Mouse (Mus musculus) left cerebral cortex, postnatal 10 days (tissue): ENCODE measurements at regions not wholly inside any gene's neighbourhood (a gene's known extent, or its start where the extent isn't known, plus 50 kb on each side); places are given as distances from the start of the nearest gene placed in this dataset.
"Not testable (repeated sequence)": the region's sequence is repeated elsewhere in the genome, so short reads cannot be mapped to it uniquely, and the experiment has no call there.

Source experiments
- DNase-seq, 2 experiments: peaks; one replicate each; pipeline ENCODE4 v3.0.0; 2021 to 2022; ENCODE audit warnings: low spot score in 2 of 2, mixed read lengths in 1 of 2; ENCODE audit errors: extremely low spot score in 1 of 2
- intact Hi-C: fragments of 180-260 bp; cut with DNase I; formaldehyde crosslinking; loops from one replicate; pipeline ENCODE4 v1.15.1; 2025

- DNase-seq, intact Hi-C loops: not testable (repeated sequence)
These were observed 139.7 kb downstream of the Tex13c3 start for GRCm38 (mm10) chrX:19341231-19342007.

GRCm38 (mm10) chrX:19313286-19313685 is 167.8 kb downstream of the Tex13c3 start:
- DNase-seq: no peak
- intact Hi-C loops: no loop called here

- intact Hi-C loops: no loop called here
- no peak for DNase-seq
These were observed 169.1 kb downstream of the Tex13c3 start for GRCm38 (mm10) chrX:19311809-19312559.

- intact Hi-C loops: no loop called here
- no peak for DNase-seq
These were observed 169.7 kb downstream of the Tex13c3 start for GRCm38 (mm10) chrX:19311377-19311776.

- intact Hi-C loops: no loop called here
- no peak for DNase-seq
These were observed 192.9 kb downstream of the Tex13c3 start for GRCm38 (mm10) chrX:19288171-19288570.

GRCm38 (mm10) chrX:19286431-19286830 is 194.7 kb downstream of the Tex13c3 start:
- DNase-seq: no peak
- intact Hi-C loops: no loop called here

- intact Hi-C loops: no loop called here
- no peak for DNase-seq
These were observed 195.3 kb downstream of the Tex13c3 start for GRCm38 (mm10) chrX:19285773-19286172.

- no peak for DNase-seq
- intact Hi-C loops: no loop called here
These were observed 198.0 kb downstream of the Tex13c3 start for GRCm38 (mm10) chrX:19283078-19283477.

- intact Hi-C loops: no loop called here
- no peak for DNase-seq
These were observed 216.9 kb downstream of the Tex13c3 start for GRCm38 (mm10) chrX:19264237-19264636.

GRCm38 (mm10) chrX:19246777-19247619 is 234.1 kb downstream of the Tex13c3 start:
- intact Hi-C loops: no loop called here
- DNase-seq: no peak

- peak; percentile 12 to 55 for DNase-seq
- intact Hi-C loops: loop anchor here (10.0 kb wide), 2 partner anchors 553 to 727 kb away; no protein-coding TSS in a partner anchor
These were observed 243.3 kb downstream of the Tex13c3 start for GRCm38 (mm10) chrX:19237738-19238261.

- intact Hi-C loops: loop anchor here (10.0 kb wide), 2 partner anchors 552 to 728 kb away; no protein-coding TSS in a partner anchor
- DNase-seq: peak; percentile 3 to 22
These were observed 243.9 kb downstream of the Tex13c3 start for GRCm38 (mm10) chrX:19237048-19237737.

- DNase-seq: peak in 1 of 2 experiments; percentile 3
- intact Hi-C loops: loop anchor here (10.0 kb wide), 2 partner anchors 551 to 729 kb away; no protein-coding TSS in a partner anchor
These were observed 245.7 kb downstream of the Tex13c3 start for GRCm38 (mm10) chrX:19235449-19235848.

GRCm38 (mm10) chrX:19231823-19232222 is 249.3 kb downstream of the Tex13c3 start:
- no peak for DNase-seq
- intact Hi-C loops: loop anchor here (10.0 kb wide), 2 partner anchors 547 to 733 kb away; no protein-coding TSS in a partner anchor

- DNase-seq: no peak
- intact Hi-C loops: no loop called here
These were observed 257.8 kb downstream of the Tex13c3 start for GRCm38 (mm10) chrX:19223336-19223735.

GRCm38 (mm10) chrX:19220785-19221496 is 260.2 kb downstream of the Tex13c3 start:
- intact Hi-C loops: no loop called here

GRCm38 (mm10) chrX:19219727-19220126 is 261.4 kb downstream of the Tex13c3 start:
- intact Hi-C loops: no loop called here
- no peak for DNase-seq

More at GRCm38 (mm10) chrX:19220785-19221496, 260.2 kb downstream of the Tex13c3 start:
- no peak for DNase-seq
